Mouse (Mus musculus): ENCODE results near the gene Sft2d2. TPM values are rescaled to one million over a fixed set of nuclear protein-coding genes. Genes with fewer than 3 reads are reported as not detected.

Gene Sft2d2
- polyA plus RNA-seq, 1 experiment from 2014 or later: 17.0 TPM

GRCm38 (mm10) chr1:165160723-165161405, 33.4 kb downstream of the Sft2d2 start, which contains the start of gene Tbx19:
Tbx19 (minus strand) TSS chr1:165160773.
- Histone ChIP-seq H3K4me2 (replicated peaks) (no peak within 1 kb of the TSS), H3K27ac (no peak within 1 kb of the TSS), H3K4me3 (no peak within 1 kb of the TSS), H3K9ac (no peak within 1 kb of the TSS), H3K9me3 (no peaks in the 10 kb centered on the region), H3K27me3 (0 out of 2 replicates have a peak, but pooled peaks cover 9% of the 10 kb centered on the region), H3K4me1 (no peaks in the 10 kb centered on the region), H3K36me3 (no peaks in the 10 kb centered on the region)
- 86% methylated on average over 8 of the region's 8 CpGs for WGBS
- ATAC-seq (ENCODE audit: low FRiP score, low read depth): no peak

DNA sequence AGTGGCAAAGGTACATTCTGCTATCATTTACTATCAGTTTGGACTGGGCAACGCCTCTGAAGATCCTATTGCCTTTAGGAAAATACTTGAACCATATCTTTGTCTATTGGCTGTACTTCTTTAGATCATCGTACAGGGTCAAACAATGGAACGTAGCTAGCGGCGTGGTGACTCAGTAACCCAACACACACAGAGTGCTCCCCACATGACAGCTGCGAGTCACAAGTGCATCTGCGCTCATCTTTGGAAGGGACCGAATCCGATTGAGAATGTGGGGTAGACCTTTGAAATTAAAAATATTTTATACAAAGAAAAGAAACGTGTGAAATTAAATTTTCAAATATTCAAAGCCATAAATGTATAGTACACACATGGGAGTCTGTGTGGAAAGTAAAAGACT, 35.4 kb downstream of the Sft2d2 start:
- Histone ChIP-seq H3K4me3 (no peak overlapping the region), H3K9me3 (no peaks in the 10 kb centered on the region), H3K36me3 (no peaks in the 10 kb centered on the region), H3K4me2 (replicated peaks) (no peak overlapping the region), H3K4me1 (no peaks in the 10 kb centered on the region), H3K9ac (no peak overlapping the region), H3K27me3 (0 out of 2 replicates have a peak, but pooled peaks cover 9% of the 10 kb centered on the region), H3K27ac (no peak overlapping the region)
- 82% methylated on average over 10 of the region's 10 CpGs for WGBS
- no peak for ATAC-seq (ENCODE audit: low FRiP score, low read depth)

DNA sequence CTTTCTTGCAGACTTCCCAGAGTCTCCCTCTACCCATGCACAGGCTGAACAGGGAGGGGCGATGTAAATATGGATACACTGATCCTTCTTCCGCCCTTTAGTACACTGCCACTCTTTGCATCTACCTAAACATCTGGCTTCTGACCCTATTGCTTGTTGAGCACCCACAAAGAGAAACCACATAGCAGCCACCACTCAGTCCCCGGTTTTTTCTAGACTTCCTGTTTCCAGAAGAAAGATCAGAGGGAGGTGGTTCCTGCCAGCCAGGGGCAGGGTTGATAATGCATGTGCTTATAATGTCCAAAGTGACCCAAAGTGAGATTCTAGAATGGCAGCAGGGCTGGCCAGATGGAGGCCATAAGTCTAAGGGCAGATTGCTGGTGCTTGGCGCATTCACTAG, 40.1 kb downstream of the Sft2d2 start:
- H3K4me3 ChIP-seq: no peak overlapping the region
- ATAC-seq (ENCODE audit: low FRiP score, low read depth): no peak
- no peak overlapping the region for H3K4me2 ChIP-seq (replicated peaks)

GRCm38 (mm10) chr1:165151216-165151615, 43.0 kb downstream of the Sft2d2 start:
- Histone ChIP-seq H3K36me3 (no peaks in the 10 kb centered on the region), H3K9me3 (no peaks in the 10 kb centered on the region), H3K4me1 (peaks cover 6% of the 10 kb centered on the region; the same call in 1 of the 2 replicates), H3K27ac (no peak overlapping the region), H3K4me3 (no peak overlapping the region), H3K27me3 (no peaks in the 10 kb centered on the region), H3K9ac (no peak overlapping the region), H3K4me2 (replicated peaks) (no peak overlapping the region)
- no peak for ATAC-seq (ENCODE audit: low FRiP score, low read depth)
- WGBS: 57% methylated on average over 8 of the region's 8 CpGs

More for the DNA sequence above, 40.1 kb downstream of the Sft2d2 start:
- no peaks in the 10 kb centered on the region for H3K36me3 ChIP-seq
- no peaks in the 10 kb centered on the region for H3K9me3 ChIP-seq
- H3K27ac ChIP-seq: no peak overlapping the region
- H3K27me3 ChIP-seq: no peaks in the 10 kb centered on the region
- no peak overlapping the region for H3K9ac ChIP-seq
- 80% methylated on average over 4 of the region's 4 CpGs for WGBS
- peaks cover 6% of the 10 kb centered on the region; the same call in 1 of the 2 replicates for H3K4me1 ChIP-seq

GRCm38 (mm10) chr1:165142343-165142916, 51.8 kb downstream of the Sft2d2 start:
- ATAC-seq (ENCODE audit: low FRiP score, low read depth): peak; percentile 32; the same call in 1 of the 2 replicates
- no peaks in the 10 kb centered on the region for H3K4me1 ChIP-seq
- H3K9ac ChIP-seq: no peak overlapping the region
- H3K27ac ChIP-seq: no peak overlapping the region
- no peaks in the 10 kb centered on the region for H3K36me3 ChIP-seq
- H3K27me3 ChIP-seq: no peaks in the 10 kb centered on the region
- no peak overlapping the region for H3K4me2 ChIP-seq (replicated peaks)
- 68% methylated on average over 12 of the region's 12 CpGs for WGBS
- no peak overlapping the region for H3K4me3 ChIP-seq
- H3K9me3 ChIP-seq: no peaks in the 10 kb centered on the region; the same call in 1 of the 2 replicates

DNA sequence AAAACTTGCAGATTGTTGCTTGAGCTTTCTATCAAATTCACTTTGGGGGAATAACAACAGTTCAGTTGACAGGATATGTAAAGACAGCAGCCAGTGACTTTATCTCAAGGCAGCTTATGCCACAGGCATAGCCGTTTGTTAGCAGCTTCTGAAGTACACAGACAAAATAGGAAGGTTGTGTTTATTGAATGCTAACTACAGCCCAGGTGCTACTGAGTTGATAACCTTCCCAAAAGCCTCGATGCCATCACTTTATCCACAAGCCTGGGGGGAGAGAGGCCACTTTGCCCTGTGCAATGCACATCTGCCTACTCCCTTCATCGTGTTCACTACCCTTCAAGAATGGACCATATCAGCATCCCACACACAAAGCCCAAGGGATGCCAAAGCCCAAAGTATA, 54.0 kb downstream of the Sft2d2 start:
- Histone ChIP-seq H3K9me3 (no peaks in the 10 kb centered on the region; the same call in 1 of the 2 replicates), H3K4me3 (no peak overlapping the region), H3K27me3 (no peaks in the 10 kb centered on the region), H3K4me2 (replicated peaks) (no peak overlapping the region), H3K27ac (no peak overlapping the region), H3K36me3 (no peaks in the 10 kb centered on the region), H3K4me1 (no peaks in the 10 kb centered on the region), H3K9ac (no peak overlapping the region)
- 77% methylated on average over 3 of the region's 3 CpGs for WGBS
- ATAC-seq (ENCODE audit: low FRiP score, low read depth): no peak

- H3K4me2 ChIP-seq (replicated peaks): no peak overlapping the region
- no peaks in the 10 kb centered on the region for H3K4me1 ChIP-seq
- 76% methylated on average over 2 of the region's 2 CpGs for WGBS
- no peak overlapping the region for H3K9ac ChIP-seq
- no peaks in the 10 kb centered on the region for H3K9me3 ChIP-seq
- H3K27ac ChIP-seq: no peak overlapping the region
- H3K27me3 ChIP-seq: no peaks in the 10 kb centered on the region
- no peaks in the 10 kb centered on the region for H3K36me3 ChIP-seq
- ATAC-seq (ENCODE audit: low FRiP score, low read depth): no peak
- no peak overlapping the region for H3K4me3 ChIP-seq
Observed at GRCm38 (mm10) chr1:165133858-165134257, 60.4 kb downstream of the Sft2d2 start.

- no peak overlapping the region for H3K27ac ChIP-seq
- H3K36me3 ChIP-seq: no peaks in the 10 kb centered on the region
- ATAC-seq (ENCODE audit: low FRiP score, low read depth): no peak
- no peak overlapping the region for H3K9ac ChIP-seq
- no peaks in the 10 kb centered on the region for H3K4me1 ChIP-seq
- H3K4me2 ChIP-seq (replicated peaks): no peak overlapping the region
- no peaks in the 10 kb centered on the region for H3K9me3 ChIP-seq
- no peaks in the 10 kb centered on the region for H3K27me3 ChIP-seq
- WGBS: 73% methylated on average over 5 of the region's 5 CpGs
- H3K4me3 ChIP-seq: no peak overlapping the region
Observed at GRCm38 (mm10) chr1:165133279-165133678, 61.0 kb downstream of the Sft2d2 start.

GRCm38 (mm10) chr1:165132187-165132877, 61.9 kb downstream of the Sft2d2 start:
- 73% methylated on average over 14 of the region's 14 CpGs for WGBS
- no peak overlapping the region for H3K27ac ChIP-seq
- no peaks in the 10 kb centered on the region for H3K4me1 ChIP-seq
- no peak overlapping the region for H3K9ac ChIP-seq
- no peak for ATAC-seq (ENCODE audit: low FRiP score, low read depth)
- H3K9me3 ChIP-seq: no peaks in the 10 kb centered on the region
- H3K4me2 ChIP-seq (replicated peaks): no peak overlapping the region
- no peaks in the 10 kb centered on the region for H3K36me3 ChIP-seq
- H3K27me3 ChIP-seq: no peaks in the 10 kb centered on the region
- H3K4me3 ChIP-seq: no peak overlapping the region

- WGBS: 81% methylated on average over 5 of the region's 5 CpGs
- ATAC-seq (ENCODE audit: low FRiP score, low read depth): no peak
- Histone ChIP-seq H3K36me3 (no peaks in the 10 kb centered on the region), H3K9ac (no peak overlapping the region), H3K4me3 (no peak overlapping the region), H3K9me3 (no peaks in the 10 kb centered on the region), H3K27me3 (no peaks in the 10 kb centered on the region), H3K4me2 (replicated peaks) (no peak overlapping the region), H3K4me1 (no peaks in the 10 kb centered on the region), H3K27ac (no peak overlapping the region)
Observed at GRCm38 (mm10) chr1:165129573-165129972, 64.7 kb downstream of the Sft2d2 start.

Measured in limb, embryonic 13.5 days (tissue).